Mouse (Mus musculus) lung, embryonic 16.5 days (tissue): ENCODE results near the gene Zfp639. TPM values are rescaled to one million over a fixed set of nuclear protein-coding genes. Genes with fewer than 3 reads are reported as not detected.
A peak's percentile ranks its signal among the peaks of the same experiment; 100 is the strongest.

Experiments used
- ATAC-seq: fragments of 200-750 bp; cut with Nextera tagmentation; 2 replicates; pipeline ENCODE4 v1.8.0; 2017; ENCODE audit warnings: low read depth, mild to moderate bottlenecking, moderate library complexity
- H3K27ac ChIP-seq: fragments of 300-500 bp; sonication (generic); 2 replicates; pipeline ENCODE4 v1.5.1; 2014; ENCODE audit warnings: mild to moderate bottlenecking, control low read depth, low read length
- H3K27me3 ChIP-seq: fragments of 300-500 bp; sonication (generic); 2 replicates; pipeline ENCODE4 v1.6.1; 2014; ENCODE audit warnings: low read depth, low read length, mixed read lengths; ENCODE audit not compliant: control insufficient read depth, insufficient read depth
- H3K36me3 ChIP-seq: fragments of 300-500 bp; sonication (generic); 2 replicates; pipeline ENCODE4 v1.6.1; 2014; ENCODE audit warnings: low read length; ENCODE audit not compliant: control insufficient read depth, insufficient read depth
- H3K4me1 ChIP-seq: fragments of 300-500 bp; sonication (generic); replicated peaks from 2 replicates; pipeline ENCODE4 v1.6.1; 2014; ENCODE audit warnings: low read length, mixed read lengths; ENCODE audit not compliant: control insufficient read depth, insufficient read depth
- H3K4me2 ChIP-seq: fragments of 300-500 bp; sonication (generic); 2 replicates; pipeline ENCODE4 v1.6.1; 2014; ENCODE audit warnings: low read depth, low read length, control low read depth
- H3K4me3 ChIP-seq: fragments of 300-500 bp; sonication (generic); 2 replicates; pipeline ENCODE4 v1.5.1; 2014; ENCODE audit warnings: mild to moderate bottlenecking, low read length, control low read depth
- H3K9ac ChIP-seq: fragments of 300-500 bp; sonication (generic); 2 replicates; pipeline ENCODE4 v1.6.1; 2014; ENCODE audit warnings: low read length, control low read depth
- H3K9me3 ChIP-seq: fragments of 300-500 bp; sonication (generic); 2 replicates; pipeline ENCODE4 v1.6.1; 2016; ENCODE audit warnings: low read length; ENCODE audit not compliant: control insufficient read depth
- WGBS: fragments of 180-500 bp; shearing (Covaris S2); extraction: QIAGEN DNeasy Blood & Tissue Kit; methylation state at CpG from one replicate; pipeline ENCODE4 v1.1.7; 2014; 5-methylcytosine and 5-hydroxymethylcytosine counted together
- polyA plus RNA-seq: library from polyadenylated mRNA; unstranded; fragments of >200 nt; fragmentation: Nextera tagmentation; extraction: Ambion mirVana; gene quantifications from 2 replicates; pipeline ENCODE4 v1.2.1, GENCODE M21; 2015

Gene Zfp639
- polyA plus RNA-seq, result 36.1 and 37.0 TPM in 2 replicates

- H3K9me3 ChIP-seq, result no peaks in the 10 kb centered on the region
- 5% methylated on average over 24 of the region's 24 CpGs for WGBS
- ATAC-seq, result no peak; the same call in 1 of the 2 replicates
- peaks cover 1% of the 10 kb centered on the region for H3K36me3 ChIP-seq
- H3K27me3 ChIP-seq, result no peaks in the 10 kb centered on the region
- peak within 1 kb of the TSS; percentile 63 for H3K4me2 ChIP-seq
- peak within 1 kb of the TSS; percentile 92 for H3K4me3 ChIP-seq
- H3K4me1 ChIP-seq, result peaks cover 7% of the 10 kb centered on the region; the same call in 1 of the 2 replicates
- H3K27ac ChIP-seq, result peak within 1 kb of the TSS; percentile 91
- peak within 1 kb of the TSS; percentile 95 for H3K9ac ChIP-seq
These were observed at the start of gene Zfp639 for GRCm38 (mm10) chr3:32509496-32510374. Gene Zfp639, plus strand, starts transcription at chr3:32510259.

- no peak for ATAC-seq
- Histone ChIP-seq H3K4me1 (peaks cover 8% of the 10 kb centered on the region), H3K27ac (no peak overlapping the region), H3K4me3 (no peak overlapping the region), H3K9me3 (no peaks in the 10 kb centered on the region), H3K36me3 (peaks cover 12% of the 10 kb centered on the region; the same call in 1 of the 2 replicates), H3K4me2 (no peak overlapping the region), H3K27me3 (no peaks in the 10 kb centered on the region), H3K9ac (no peak overlapping the region)
- 91% methylated on average over 4 of the region's 4 CpGs for WGBS
These were observed 42.7 kb upstream of the Zfp639 start for GRCm38 (mm10) chr3:32467321-32467720.

GRCm38 (mm10) chr3:32468411-32468810, 41.6 kb upstream of the Zfp639 start:
- H3K9ac ChIP-seq, result no peak overlapping the region
- H3K27me3 ChIP-seq, result no peaks in the 10 kb centered on the region
- H3K4me3 ChIP-seq, result no peak overlapping the region
- H3K4me2 ChIP-seq, result no peak overlapping the region
- H3K36me3 ChIP-seq, result peaks cover 3% of the 10 kb centered on the region; the same call in 1 of the 2 replicates
- no peak for ATAC-seq
- 35% methylated on average over 4 of the region's 4 CpGs for whole genome bisulfite sequencing
- H3K4me1 ChIP-seq, result peaks cover 8% of the 10 kb centered on the region
- no peak overlapping the region for H3K27ac ChIP-seq
- no peaks in the 10 kb centered on the region for H3K9me3 ChIP-seq

GRCm38 (mm10) chr3:32470449-32470848, 39.6 kb upstream of the Zfp639 start:
- Histone ChIP-seq H3K27ac (no peak overlapping the region), H3K36me3 (no peaks in the 10 kb centered on the region), H3K4me2 (no peak overlapping the region), H3K9me3 (no peaks in the 10 kb centered on the region), H3K4me3 (no peak overlapping the region), H3K27me3 (no peaks in the 10 kb centered on the region), H3K4me1 (peaks cover 8% of the 10 kb centered on the region), H3K9ac (no peak overlapping the region)
- no peak for ATAC-seq
- WGBS, result 71% methylated on average over 7 of the region's 7 CpGs

GRCm38 (mm10) chr3:32471098-32471497, 39.0 kb upstream of the Zfp639 start:
- Histone ChIP-seq H3K4me1 (peaks cover 8% of the 10 kb centered on the region), H3K27ac (no peak overlapping the region), H3K36me3 (no peaks in the 10 kb centered on the region), H3K4me3 (no peak overlapping the region), H3K9ac (no peak overlapping the region), H3K4me2 (no peak overlapping the region), H3K9me3 (no peaks in the 10 kb centered on the region), H3K27me3 (no peaks in the 10 kb centered on the region)
- ATAC-seq, result peak; percentile 87
- WGBS, result 42% methylated on average over 6 of the region's 6 CpGs

- Histone ChIP-seq H3K4me2 (no peak overlapping the region), H3K36me3 (no peaks in the 10 kb centered on the region), H3K9ac (no peak overlapping the region), H3K27me3 (no peaks in the 10 kb centered on the region), H3K4me3 (no peak overlapping the region), H3K27ac (no peak overlapping the region), H3K9me3 (no peaks in the 10 kb centered on the region), H3K4me1 (peaks cover 8% of the 10 kb centered on the region)
- no peak for ATAC-seq
- WGBS, result 65% methylated on average over 14 of the region's 14 CpGs
These were observed 37.7 kb upstream of the Zfp639 start for GRCm38 (mm10) chr3:32472191-32472900.

- peaks cover 7% of the 10 kb centered on the region for H3K4me1 ChIP-seq
- no peaks in the 10 kb centered on the region for H3K9me3 ChIP-seq
- no peak overlapping the region for H3K9ac ChIP-seq
- no peak overlapping the region for H3K27ac ChIP-seq
- H3K36me3 ChIP-seq, result no peaks in the 10 kb centered on the region
- no peak overlapping the region for H3K4me3 ChIP-seq
- no peak for ATAC-seq
- H3K27me3 ChIP-seq, result no peaks in the 10 kb centered on the region
- H3K4me2 ChIP-seq, result no peak overlapping the region
- WGBS, result 81% methylated on average over 10 of the region's 10 CpGs
These were observed 36.9 kb upstream of the Zfp639 start for GRCm38 (mm10) chr3:32473184-32473583.

- Histone ChIP-seq H3K4me1 (no peaks in the 10 kb centered on the region), H3K27ac (no peak overlapping the region), H3K36me3 (no peaks in the 10 kb centered on the region), H3K27me3 (no peaks in the 10 kb centered on the region), H3K4me2 (no peak overlapping the region), H3K9ac (no peak overlapping the region), H3K9me3 (no peaks in the 10 kb centered on the region), H3K4me3 (no peak overlapping the region)
- ATAC-seq, result no peak
- WGBS, result 77% methylated on average over 7 of the region's 7 CpGs
These were observed 30.1 kb upstream of the Zfp639 start for GRCm38 (mm10) chr3:32479961-32480360.

GRCm38 (mm10) chr3:32483035-32483434, 27.0 kb upstream of the Zfp639 start:
- no peaks in the 10 kb centered on the region for H3K36me3 ChIP-seq
- H3K27me3 ChIP-seq, result no peaks in the 10 kb centered on the region
- H3K4me2 ChIP-seq, result no peak overlapping the region
- H3K9me3 ChIP-seq, result no peaks in the 10 kb centered on the region
- no peak overlapping the region for H3K4me3 ChIP-seq
- no peaks in the 10 kb centered on the region for H3K4me1 ChIP-seq
- H3K27ac ChIP-seq, result no peak overlapping the region
- 92% methylated on average over 2 of the region's 3 CpGs for WGBS
- no peak overlapping the region for H3K9ac ChIP-seq
- ATAC-seq, result no peak
